Mouse (Mus musculus) kidney, adult 2 months (tissue): ENCODE measurements at regions not wholly inside any gene's neighbourhood (a gene's known extent, or its start where the extent isn't known, plus 50 kb on each side); places are given as distances from the start of the nearest gene placed in this dataset.

ENCODE experiments used
- CTCF ChIP-seq: fragments of 200-500 bp; conservative IDR thresholded peaks from 2 replicates; pipeline ENCODE4 v1.5.1; 2011; ENCODE audit warnings: low read depth, mild to moderate bottlenecking, control low read depth, low read length, moderate library complexity, mixed read lengths; ENCODE audit not compliant: insufficient read depth, insufficient read length
- POLR2A ChIP-seq: fragments of 200-500 bp; IDR thresholded peaks from one replicate; pipeline ENCODE4 v1.6.1; 2011; ENCODE audit warnings: low read depth, low read length, control low read depth

- TF ChIP-seq CTCF: no peak
- no peak for TF ChIP-seq POLR2A
These were observed 81.2 kb downstream of the Pja1 start for GRCm38 (mm10) chrX:99389778-99390461.
